8 mouse cellular contexts compared by ENCODE assay signal in the genomic region with DNA sequence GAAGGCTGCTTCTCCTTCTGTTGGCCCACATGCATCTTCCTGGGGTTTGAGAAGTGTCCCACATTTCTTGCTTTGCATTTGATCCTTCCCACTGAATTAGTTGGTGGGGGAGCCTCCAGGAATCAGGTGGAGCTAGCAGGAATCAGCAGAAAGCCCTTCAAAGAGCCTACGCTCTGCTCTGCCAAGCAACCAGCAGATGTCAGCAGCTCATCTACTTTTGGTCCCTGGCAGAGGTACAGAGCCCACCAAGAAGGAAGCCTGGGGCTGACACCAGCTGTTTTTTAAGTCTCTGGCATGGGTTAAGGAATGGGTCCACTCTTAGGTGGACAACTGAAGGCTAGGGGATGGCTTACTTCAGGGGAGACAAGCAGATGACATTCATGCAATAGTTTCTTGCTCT.
A peak's percentile ranks its signal among the peaks of the same experiment; 100 is the strongest.
DNase-seq lines count a peak whose midpoint lies in the region; ATAC-seq and TF ChIP-seq lines count a peak whose summit lies in the region.

No protein-coding gene starts in this region.

- no peak overlapping the region for H3K4me2 ChIP-seq in midbrain, embryonic 16.5 days (ENCODE audit: low read length)

- TF ChIP-seq CTCF in layer of hippocampus, adult 2 months (conservative IDR thresholded peaks at IDR 0.05) = peak; percentile 89

- no peaks in the 10 kb centered on the region for H3K4me1 ChIP-seq in midbrain, embryonic 16.5 days (ENCODE audit: control insufficient read depth, insufficient read depth, low read length)

- peak; percentile 11 to 12 for DNase-seq in left cerebral cortex, adult 18-20 months (ENCODE audit: low spot score in 2 of 2)
- no peak for DNase-seq in left cerebral cortex, adult 11 months (ENCODE audit: low spot score)
- DNase-seq in brain, embryonic 18.5 days (ENCODE audit: low read depth, low spot score) = peak; percentile 37
- DNase-seq in forelimb bud, embryonic 11.5 days (ENCODE audit: low read depth, low spot score) = peak; percentile 56
- peak; percentile 19 to 38 for DNase-seq in layer of hippocampus, adult 2 months (ENCODE audit: low spot score in 2 of 2)
- DNase-seq in thymus, adult 18-20 months = no peak
- DNase-seq in thymus, postnatal 10 days (ENCODE audit: low spot score in 2 of 2) = no peak

- no peaks in the 10 kb centered on the region for H3K36me3 ChIP-seq in midbrain, embryonic 16.5 days (ENCODE audit: control insufficient read depth, insufficient read depth, low read length)

- no peak overlapping the region for H3K27ac ChIP-seq in layer of hippocampus, adult 2 months
- H3K27ac ChIP-seq in midbrain, embryonic 16.5 days (ENCODE audit: low read length) = no peak overlapping the region

- no peak overlapping the region for H3K9ac ChIP-seq in midbrain, embryonic 16.5 days (ENCODE audit: low read depth, low read length)

- H3K27me3 ChIP-seq in midbrain, embryonic 16.5 days (ENCODE audit: control insufficient read depth, insufficient read depth, low read depth, low read length) = no peaks in the 10 kb centered on the region

- no peak overlapping the region for H3K4me3 ChIP-seq in layer of hippocampus, adult 2 months
- H3K4me3 ChIP-seq in midbrain, embryonic 16.5 days (ENCODE audit: low read depth, low read length) = no peak overlapping the region

- H3K9me3 ChIP-seq in midbrain, embryonic 16.5 days (replicated peaks; ENCODE audit: control insufficient read depth, low read length, poor library complexity, severe bottlenecking) = 0 out of 2 replicates have a peak, but pooled peaks cover 2% of the 10 kb centered on the region

- WGBS in midbrain, embryonic 16.5 days = 35% methylated on average over 1 of the region's 1 CpGs

- ATAC-seq in midbrain, embryonic 16.5 days = peak; percentile 68

Comparison
In these comparisons a context has a peak if more than half of its experiments do, and no peak if none do; other contexts are left out.
1. DNase-seq: peak in left cerebral cortex, adult 18-20 months (2 of 2), brain, embryonic 18.5 days (single experiment), forelimb bud, embryonic 11.5 days (single experiment) and layer of hippocampus, adult 2 months (2 of 2); none in left cerebral cortex, adult 11 months (single experiment), thymus, adult 18-20 months (0 of 2) and thymus, postnatal 10 days (0 of 2).